Mouse (Mus musculus): ENCODE measurements around the gene 4833439L19Rik.
A peak's percentile ranks its signal among the peaks of the same experiment; 100 is the strongest.

The 4833439L19Rik gene

GRCm38 (mm10) chr13:54582126-54582525 is 16.9 kb upstream of the 4833439L19Rik start:
- DNase-seq (ENCODE audit: low spot score) = no peak

DNA sequence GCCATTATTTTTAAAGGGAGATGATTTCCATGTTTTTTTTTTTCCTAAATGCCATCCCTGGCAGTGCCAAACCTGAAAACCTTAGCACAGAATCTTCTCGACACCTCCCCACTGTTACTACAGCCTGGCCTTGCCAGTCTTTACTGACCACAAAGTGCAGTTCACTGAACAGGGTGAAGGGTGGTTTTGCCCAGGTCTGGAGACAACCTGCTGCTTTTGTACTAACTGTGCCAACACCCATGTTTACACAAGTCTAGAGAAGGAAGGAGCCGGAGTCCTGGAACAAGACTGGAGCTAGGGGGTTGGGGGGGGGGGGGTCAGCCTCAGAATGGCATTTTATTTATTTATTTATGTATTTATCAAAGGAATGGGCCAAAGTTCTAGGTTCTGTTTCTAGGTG is 16.1 kb upstream of the 4833439L19Rik start:
- no peak for DNase-seq (ENCODE audit: low spot score)

DNA sequence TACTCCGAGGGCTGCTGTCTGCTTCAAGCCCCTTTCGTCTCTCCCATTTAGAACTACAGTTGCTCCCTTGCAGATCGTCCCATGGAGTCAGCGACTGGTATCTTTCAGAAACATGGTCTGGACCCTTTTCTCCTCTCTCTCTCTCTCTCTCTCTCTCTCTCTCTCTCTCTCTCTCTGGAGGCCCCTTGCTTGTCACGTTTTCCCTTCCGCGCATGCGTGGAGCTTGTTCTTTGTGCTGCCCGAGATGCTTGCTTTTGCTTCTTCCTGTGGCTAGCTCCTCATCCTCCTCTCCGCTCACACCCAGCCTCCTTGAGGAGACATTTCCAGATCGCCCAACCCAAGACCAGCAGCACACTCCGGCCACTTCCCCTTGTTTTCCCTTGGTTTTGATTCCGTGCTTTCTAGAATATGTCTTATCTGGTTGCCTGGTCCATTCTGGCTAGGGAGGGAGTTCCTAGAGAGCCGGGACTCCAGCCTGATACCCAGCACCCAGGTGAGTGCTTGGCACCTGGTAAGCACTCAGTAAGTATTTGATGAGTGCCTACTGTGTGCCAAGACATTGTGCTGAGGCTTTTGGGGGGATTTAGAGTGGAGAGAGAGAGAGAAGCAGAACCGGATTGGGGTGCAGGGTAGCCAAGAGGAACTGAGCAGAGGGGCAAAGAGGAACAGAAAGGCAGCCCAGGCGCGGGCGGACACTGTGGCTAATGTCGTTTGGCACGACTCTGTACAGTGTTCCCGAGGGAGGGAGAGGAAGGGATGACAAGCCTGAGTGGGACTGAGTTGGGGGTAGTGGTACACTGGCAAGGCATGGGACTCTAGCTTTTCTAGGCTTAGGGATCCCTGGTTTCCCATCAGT is 12.6 kb upstream of the 4833439L19Rik start:
- no peak for DNase-seq (ENCODE audit: low spot score)

DNA sequence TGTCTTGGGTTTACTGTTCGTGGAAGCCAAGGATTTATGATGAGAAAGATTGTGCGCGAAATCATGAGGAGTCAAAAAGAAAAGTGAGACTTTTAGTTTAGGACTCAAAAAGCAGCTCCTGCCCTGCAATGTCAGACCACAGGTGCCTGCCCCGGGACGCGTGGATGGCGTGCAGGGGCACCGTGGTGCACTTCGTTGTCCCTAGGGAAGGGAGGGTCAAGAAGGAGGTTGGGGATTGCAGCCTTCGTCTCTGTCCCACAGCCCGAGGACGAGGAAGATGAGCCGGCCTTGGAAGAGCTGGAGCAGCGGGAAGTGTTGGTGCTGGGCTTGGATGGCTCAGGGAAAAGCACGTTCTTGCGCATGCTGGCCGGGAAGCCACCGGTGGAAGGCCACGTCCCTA is 10.3 kb upstream of the 4833439L19Rik start:
- DNase-seq (ENCODE audit: low spot score) = no peak

DNA sequence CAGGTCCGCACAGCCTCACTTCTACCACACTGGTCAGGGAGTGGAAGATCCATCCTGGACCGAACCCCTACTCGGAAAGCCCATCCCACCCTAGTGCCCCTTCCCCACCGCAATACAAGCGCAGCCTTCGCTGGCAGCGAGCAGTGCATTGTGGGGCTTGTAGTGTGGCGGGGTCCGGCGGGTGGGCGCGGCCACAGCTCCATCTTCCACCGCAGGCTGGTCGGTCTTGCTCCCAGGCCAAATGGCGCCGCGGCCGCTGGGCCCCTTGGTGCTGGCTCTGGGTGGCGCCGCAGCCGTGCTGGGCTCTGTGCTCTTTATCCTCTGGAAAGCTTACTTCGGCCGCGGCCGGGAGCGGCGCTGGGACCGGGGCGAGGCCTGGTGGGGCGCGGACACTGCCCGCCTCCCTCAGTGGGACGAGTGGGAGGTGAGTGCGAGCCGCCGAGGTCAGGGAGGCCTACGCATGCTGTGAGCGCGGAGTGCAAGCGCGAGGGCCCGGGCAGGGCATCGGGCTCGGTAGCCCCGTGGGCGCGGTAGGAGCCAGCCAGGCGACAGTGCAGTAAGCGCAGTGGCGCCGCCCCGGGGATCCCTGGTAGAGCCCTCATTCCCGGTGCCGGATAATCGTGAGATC is 9.7 kb upstream of the 4833439L19Rik start, which contains the start of gene Arl10:
Arl10 (plus strand) TSS at position 162 of the 628 bp plus-strand sequence.
- peak; percentile 79 for DNase-seq (ENCODE audit: low spot score)

DNA sequence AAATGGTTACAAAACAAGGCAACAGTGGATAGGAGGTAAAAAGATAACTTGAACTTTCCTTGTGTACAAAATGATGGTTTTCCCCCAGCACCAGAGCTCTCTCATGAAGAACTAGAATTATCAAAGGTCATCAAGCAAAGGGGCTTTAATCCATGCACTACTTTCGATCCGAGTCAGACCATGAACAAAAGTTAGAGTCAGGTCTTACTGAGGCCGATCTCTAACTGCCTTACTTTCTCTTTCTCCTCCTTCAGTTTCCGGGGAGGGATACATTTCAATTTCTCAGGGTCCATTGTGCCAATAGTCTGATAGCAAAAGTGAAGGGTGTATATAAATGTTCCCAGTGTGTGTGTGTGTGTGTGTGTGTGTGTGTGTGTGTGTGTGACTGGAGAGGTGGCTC is 7.4 kb upstream of the 4833439L19Rik start:
- DNase-seq (ENCODE audit: low spot score) = no peak

DNA sequence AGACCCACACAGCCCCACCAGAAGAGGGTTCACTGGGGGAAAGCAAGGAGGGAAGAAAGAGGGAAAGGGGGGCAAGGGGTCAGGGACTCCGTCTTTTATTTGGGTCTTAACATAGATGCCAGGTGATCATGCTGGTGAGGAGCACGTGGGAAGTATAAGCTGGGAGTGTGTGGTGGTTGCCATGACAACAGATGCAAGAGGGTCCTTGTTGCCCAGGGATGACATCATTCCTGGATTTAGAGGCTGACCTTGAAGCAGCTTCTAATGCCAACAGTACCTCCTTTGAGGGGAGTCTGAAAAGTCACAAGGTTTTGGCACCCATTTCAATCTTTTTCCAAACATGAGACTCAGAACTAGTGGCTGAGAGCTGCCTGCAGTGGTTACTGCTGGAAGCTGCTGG is 6.4 kb upstream of the 4833439L19Rik start:
- no peak for DNase-seq (ENCODE audit: low spot score)

GRCm38 (mm10) chr13:54570736-54571135 is 5.5 kb upstream of the 4833439L19Rik start:
- no peak for DNase-seq (ENCODE audit: low spot score)

GRCm38 (mm10) chr13:54569282-54569681 is 4.0 kb upstream of the 4833439L19Rik start:
- DNase-seq (ENCODE audit: low spot score) = no peak

DNA sequence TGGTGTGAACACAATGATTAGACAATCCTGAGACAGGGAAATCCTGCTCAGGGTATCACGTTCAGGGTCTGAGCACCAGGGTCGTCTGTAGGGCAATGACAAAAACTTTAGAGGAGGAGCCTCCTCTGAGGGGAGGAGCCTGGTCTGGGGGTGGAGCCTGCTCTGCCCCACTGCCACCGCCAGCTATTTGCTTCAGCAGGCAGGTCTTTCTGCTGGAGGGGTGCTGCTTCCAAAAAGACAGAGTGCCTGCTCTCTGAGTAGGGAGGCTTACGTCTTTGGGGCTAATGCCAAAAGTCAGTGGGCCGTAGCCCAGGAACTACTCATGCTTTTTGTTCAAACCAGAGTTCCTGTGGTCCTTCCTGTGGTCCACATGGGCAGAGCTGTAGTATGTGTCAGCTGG is 3.1 kb upstream of the 4833439L19Rik start:
- no peak for DNase-seq (ENCODE audit: low spot score)

- DNase-seq (ENCODE audit: low spot score) = peak; percentile 56
Measured at GRCm38 (mm10) chr13:54565594-54566345, 535 bp upstream of the 4833439L19Rik start.

GRCm38 (mm10) chr13:54564232-54565200 is 719 bp downstream of the 4833439L19Rik start:
- DNase-seq (ENCODE audit: low spot score) = no peak

- no peak for DNase-seq (ENCODE audit: low spot score)
Measured at GRCm38 (mm10) chr13:54562562-54562961, 2.7 kb downstream of the 4833439L19Rik start.

GRCm38 (mm10) chr13:54560608-54561007 is 4.6 kb downstream of the 4833439L19Rik start:
- DNase-seq (ENCODE audit: low spot score) = no peak

DNA sequence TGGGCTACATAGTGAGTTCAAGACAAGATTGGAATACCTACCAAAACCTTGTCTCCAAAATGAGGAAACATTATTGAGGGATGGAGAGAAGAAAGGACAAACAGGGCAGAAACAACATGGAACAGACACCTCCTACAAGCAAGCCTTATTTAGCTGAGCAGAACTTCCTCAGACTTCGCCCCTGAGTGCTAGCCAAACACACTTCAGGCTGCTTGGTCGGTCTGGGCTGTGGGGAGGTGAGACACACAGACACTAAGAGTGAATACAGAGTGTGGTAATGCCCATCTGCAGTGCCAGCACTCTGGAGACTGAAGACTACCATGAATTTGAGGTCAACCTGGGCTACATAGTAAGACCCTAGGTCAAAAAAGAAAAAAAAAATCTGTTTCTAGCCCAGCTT is 5.6 kb downstream of the 4833439L19Rik start:
- DNase-seq (ENCODE audit: low spot score) = no peak

DNA sequence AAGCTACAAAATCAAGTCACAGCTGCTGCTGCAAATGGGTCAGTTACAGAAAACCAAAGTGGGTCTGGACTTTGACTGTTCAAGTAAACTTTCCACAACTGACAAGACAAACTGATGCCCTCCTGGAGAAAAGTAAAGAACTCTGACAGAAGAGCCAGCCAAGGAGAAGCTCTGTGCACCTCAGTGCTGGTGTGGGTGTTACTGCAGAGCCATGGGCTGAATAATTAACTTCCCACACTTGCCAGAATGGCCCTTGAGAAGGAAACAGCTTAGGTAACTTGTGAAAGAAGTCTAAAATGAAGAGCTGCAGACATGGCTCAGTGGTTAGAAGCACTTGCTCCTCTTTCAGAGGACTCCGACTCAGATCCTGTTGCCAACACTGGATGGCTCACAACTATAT is 7.6 kb downstream of the 4833439L19Rik start:
- DNase-seq (ENCODE audit: low spot score) = no peak

GRCm38 (mm10) chr13:54556796-54557195 is 8.4 kb downstream of the 4833439L19Rik start:
- DNase-seq (ENCODE audit: low spot score) = no peak

DNA sequence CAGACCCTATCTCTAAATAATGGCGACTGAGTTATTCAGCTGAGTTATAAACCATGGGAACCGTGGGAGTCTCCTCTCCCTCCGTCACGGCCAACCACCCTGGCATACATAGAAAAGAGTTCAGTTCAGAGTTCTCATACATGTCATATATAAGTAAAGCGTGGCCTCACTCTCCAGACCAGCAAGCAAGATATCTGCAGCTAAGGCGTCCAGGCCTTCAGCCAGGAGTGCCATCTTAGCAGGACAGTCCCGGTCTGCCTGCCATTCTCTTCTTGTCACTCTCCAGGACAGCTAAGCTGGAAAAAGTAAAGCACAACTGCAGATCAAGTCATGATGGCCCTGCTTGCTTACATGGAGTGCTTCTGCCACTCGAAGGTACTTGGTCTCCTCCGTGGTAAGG is 9.1 kb downstream of the 4833439L19Rik start:
- DNase-seq (ENCODE audit: low spot score) = no peak

GRCm38 (mm10) chr13:54548036-54548435 is 17.2 kb downstream of the 4833439L19Rik start:
- DNase-seq (ENCODE audit: low spot score) = no peak

GRCm38 (mm10) chr13:54532134-54532533 is 33.1 kb downstream of the 4833439L19Rik start:
- DNase-seq (ENCODE audit: low spot score) = no peak

GRCm38 (mm10) chr13:54527140-54527539 is 38.1 kb downstream of the 4833439L19Rik start:
- no peak for DNase-seq (ENCODE audit: low spot score)
